Mouse (Mus musculus) myocyte (in vitro differentiated cells): ENCODE results near the gene Fcrl1. TPM values are rescaled to one million over a fixed set of nuclear protein-coding genes. Genes with fewer than 3 reads are reported as not detected.
"Not testable (repeated sequence)": the region's sequence is repeated elsewhere in the genome, so short reads cannot be mapped to it uniquely, and the experiment has no call there.

Source experiments
- H3K27me3 ChIP-seq: one replicate; pipeline ENCODE4 v1.6.1; 2011; ENCODE audit not compliant: control insufficient read depth, insufficient read depth, insufficient read length
- H3K36me3 ChIP-seq: one replicate; pipeline ENCODE4 v1.6.1; 2011; ENCODE audit not compliant: control insufficient read depth, insufficient read depth
- H3K4me2 ChIP-seq: one replicate; pipeline ENCODE4 v1.6.1; 2011; ENCODE audit warnings: low read depth, control low read depth
- H3K4me3 ChIP-seq: one replicate; pipeline ENCODE4 v1.5.1; 2011; ENCODE audit warnings: mild to moderate bottlenecking, control low read depth, moderate library complexity
- H3K79me2 ChIP-seq: one replicate; pipeline ENCODE4 v1.6.1; 2011; ENCODE audit not compliant: control insufficient read depth, insufficient read depth
- H3ac ChIP-seq: one replicate; pipeline ENCODE4 v1.6.1; 2011; ENCODE audit not compliant: control insufficient read depth, insufficient read length
- CEBPB ChIP-seq: IDR thresholded peaks from 2 replicates; pipeline ENCODE4 v1.6.1; 2011; ENCODE audit warnings: mild to moderate bottlenecking, moderate library complexity; ENCODE audit not compliant: poor library complexity, insufficient read depth, severe bottlenecking
- E2F4 ChIP-seq: IDR thresholded peaks from one replicate; pipeline ENCODE4 v1.6.1; 2011; ENCODE audit warnings: mild to moderate bottlenecking, control low read depth, moderate library complexity; ENCODE audit not compliant: insufficient read depth
- MAX ChIP-seq: IDR thresholded peaks from one replicate; pipeline ENCODE4 v1.6.1; 2011; ENCODE audit warnings: low read depth, mild to moderate bottlenecking, control low read depth
- MYOD1 ChIP-seq, 3 experiments: IDR thresholded peaks; one replicate each; pipeline ENCODE4 v1.6.1; 2011; ENCODE audit warnings: control low read depth in 2 of 3, low read depth in 2 of 3, mild to moderate bottlenecking in 2 of 3, moderate library complexity in 1 of 3; ENCODE audit not compliant: insufficient read length in 2 of 3, control insufficient read depth in 1 of 3
- MYOG ChIP-seq, 3 experiments: IDR thresholded peaks; one replicate each; pipeline ENCODE4 v1.6.1; 2011; ENCODE audit warnings: control low read depth in 2 of 3, low read depth in 2 of 3, mild to moderate bottlenecking in 2 of 3; ENCODE audit not compliant: insufficient read length in 2 of 3, control insufficient read depth in 1 of 3, insufficient read depth in 1 of 3
- POLR2A ChIP-seq: IDR thresholded peaks from one replicate; pipeline ENCODE4 v1.6.1; 2011; ENCODE audit warnings: low read depth, mild to moderate bottlenecking, control low read depth, moderate library complexity; ENCODE audit not compliant: insufficient read length
- POLR2AphosphoS2 ChIP-seq: IDR thresholded peaks from one replicate; pipeline ENCODE4 v1.6.1; 2011; ENCODE audit warnings: low read depth, control low read depth; ENCODE audit not compliant: insufficient read length
- REST ChIP-seq: IDR thresholded peaks from one replicate; pipeline ENCODE4 v1.6.1; 2011; ENCODE audit warnings: mild to moderate bottlenecking, control low read depth, moderate library complexity; ENCODE audit not compliant: insufficient read depth, insufficient read length
- SRF ChIP-seq: IDR thresholded peaks from one replicate; pipeline ENCODE4 v1.6.1; 2011; ENCODE audit warnings: low read depth; ENCODE audit not compliant: control insufficient read depth, insufficient read length
- TCF12 ChIP-seq: IDR thresholded peaks from one replicate; pipeline ENCODE4 v1.6.1; 2011; ENCODE audit warnings: mild to moderate bottlenecking, control low read depth; ENCODE audit not compliant: poor library complexity, insufficient read depth, severe bottlenecking
- TCF3 ChIP-seq: IDR thresholded peaks from one replicate; pipeline ENCODE4 v1.6.1; 2011; ENCODE audit warnings: low read depth, control low read depth; ENCODE audit not compliant: insufficient read length
- USF1 ChIP-seq: IDR thresholded peaks from one replicate; pipeline ENCODE4 v1.6.1; 2011; ENCODE audit warnings: low read depth, mild to moderate bottlenecking, control low read depth, moderate library complexity
- polyA plus RNA-seq: library from polyadenylated mRNA; unstranded; fragments of >200 nt; fragmentation: generic; extraction: Trizol; gene quantifications from one replicate; pipeline ENCODE4 v1.2.1, GENCODE M21; 2012; ENCODE audit warnings: missing spikeins

Gene Fcrl1
- not detected for polyA plus RNA-seq

DNA sequence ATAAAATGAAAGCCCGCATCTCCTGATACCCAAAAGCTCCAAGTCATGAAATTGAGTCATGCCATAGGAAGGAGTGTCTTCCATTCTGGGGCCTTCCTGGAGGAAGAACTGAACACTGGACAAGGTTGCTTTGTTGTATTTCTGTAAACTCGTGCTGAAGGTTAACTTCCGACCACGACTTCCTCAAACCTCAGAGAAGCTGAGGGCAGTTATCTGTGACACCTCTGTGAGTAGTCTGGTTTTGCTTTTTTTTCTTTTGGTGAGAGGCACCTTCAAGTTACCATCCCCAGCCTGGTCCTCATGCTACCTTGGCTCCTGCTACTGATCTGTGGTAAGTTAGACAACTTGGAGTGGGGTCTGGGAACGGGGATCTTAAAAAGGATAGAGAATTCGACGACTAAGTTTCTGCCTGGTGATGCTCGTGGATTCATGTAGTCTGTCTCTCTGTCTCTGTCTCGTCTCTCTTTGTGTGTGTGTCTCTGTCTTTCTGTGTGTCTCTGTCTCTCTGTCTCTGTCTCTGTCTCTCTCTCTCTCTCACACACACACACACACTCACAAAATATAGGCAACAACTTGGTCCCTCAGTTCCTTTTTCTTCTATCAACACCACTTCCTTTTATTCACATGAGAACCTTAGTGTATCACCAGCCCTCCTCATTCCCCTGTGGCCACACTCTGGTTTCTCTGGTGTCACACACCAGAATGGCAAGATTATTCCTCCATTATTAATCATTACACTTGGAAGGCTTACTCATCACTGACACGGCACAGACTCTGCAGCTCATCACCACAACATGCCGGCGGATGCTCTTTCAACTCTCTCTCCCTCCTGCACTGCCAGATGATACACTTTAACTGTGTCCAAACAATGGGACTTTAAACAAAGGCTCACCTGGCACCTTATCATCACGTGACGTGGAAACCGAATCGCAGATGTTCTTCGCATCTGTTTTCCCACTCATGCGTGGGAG, at the start of gene Fcrl1:
TSS of gene Fcrl1 (plus strand) at position 193 of the 971 bp plus-strand sequence.
- no peaks in the 10 kb centered on the region for H3K36me3 ChIP-seq
- H3K4me2 ChIP-seq, result no peak within 1 kb of the TSS
- H3K79me2 ChIP-seq, result no peaks in the 10 kb centered on the region
- no peaks in the 10 kb centered on the region for H3K27me3 ChIP-seq
- no peak within 1 kb of the TSS for H3K4me3 ChIP-seq
- TF ChIP-seq POLR2A, result no peak
- no peak for TF ChIP-seq REST
- TF ChIP-seq SRF, result no peak
- no peak for TF ChIP-seq TCF3
- TF ChIP-seq E2F4, result no peak
- TF ChIP-seq MYOG (IDR thresholded peaks at IDR 0.05; ENCODE audit: control insufficient read depth in 1 of 3, insufficient read depth in 1 of 3, insufficient read length in 2 of 3, low read depth in 2 of 3), result no peak
- no peak for TF ChIP-seq TCF12
- no peak for TF ChIP-seq MYOD1 (IDR thresholded peaks at IDR 0.05; ENCODE audit: control insufficient read depth in 1 of 3, insufficient read length in 2 of 3, low read depth in 2 of 3)
- TF ChIP-seq POLR2AphosphoS2, result no peak
- TF ChIP-seq CEBPB, result no peak
- no peak for TF ChIP-seq MAX
- TF ChIP-seq USF1, result no peak
- no peak within 1 kb of the TSS for H3ac ChIP-seq

DNA sequence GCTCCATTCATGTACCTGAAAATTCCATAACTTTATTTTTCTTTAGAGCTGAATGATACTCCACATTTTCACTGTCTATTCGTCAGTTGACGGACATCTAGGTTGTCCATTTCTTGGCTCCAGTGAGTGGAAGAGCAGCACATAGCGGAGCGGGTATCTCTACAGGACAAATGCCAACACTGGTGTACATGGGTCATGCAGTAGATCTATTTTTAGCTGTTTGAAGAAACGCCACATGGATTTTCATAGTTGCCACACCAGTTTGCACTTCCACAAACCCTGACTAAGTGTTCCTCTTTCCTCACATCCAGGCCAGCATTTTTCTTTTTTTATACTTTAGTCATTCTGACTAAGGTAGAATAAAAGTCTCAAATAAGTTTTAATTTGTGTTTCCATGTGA, 38.3 kb upstream of the Fcrl1 start:
- no peak overlapping the region for H3K4me3 ChIP-seq
- no peak overlapping the region for H3K4me2 ChIP-seq
- H3ac ChIP-seq, result no peak overlapping the region
- TF ChIP-seq E2F4 (no peak), USF1 (no peak), TCF12 (no peak), TCF3 (no peak), MAX (no peak), CEBPB (no peak), POLR2A (no peak), POLR2AphosphoS2 (no peak), MYOG (IDR thresholded peaks at IDR 0.05; ENCODE audit: control insufficient read depth in 1 of 3, insufficient read depth in 1 of 3, insufficient read length in 2 of 3, low read depth in 2 of 3) (no peak), MYOD1 (IDR thresholded peaks at IDR 0.05; ENCODE audit: control insufficient read depth in 1 of 3, insufficient read length in 2 of 3, low read depth in 2 of 3) (no peak)
- no peaks in the 10 kb centered on the region for H3K36me3 ChIP-seq
- no peaks in the 10 kb centered on the region for H3K27me3 ChIP-seq
- H3K79me2 ChIP-seq, result no peaks in the 10 kb centered on the region

DNA sequence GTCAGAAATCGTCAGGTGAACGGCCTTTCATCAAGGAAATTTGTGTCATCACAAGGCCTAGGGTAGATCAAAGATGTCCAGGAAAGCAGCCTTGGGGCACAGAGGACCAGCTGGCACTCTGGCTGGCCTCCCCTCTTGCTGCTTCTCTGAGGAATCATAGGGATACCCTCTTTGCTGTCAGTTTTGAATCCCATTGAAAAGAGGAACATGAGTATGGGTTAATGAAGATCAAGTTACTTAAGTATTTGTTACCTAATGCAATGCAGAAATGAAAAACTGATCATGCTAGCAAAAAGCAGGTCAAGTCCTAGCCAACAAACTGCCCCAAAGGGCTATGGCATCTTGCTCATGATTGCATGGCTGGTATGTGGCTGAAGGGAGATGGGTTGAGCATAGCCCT, 25.2 kb upstream of the Fcrl1 start:
- H3K4me2 ChIP-seq, H3K27me3 ChIP-seq, H3ac ChIP-seq, H3K4me3 ChIP-seq, H3K79me2 ChIP-seq, H3K36me3 ChIP-seq: not testable (repeated sequence)

DNA sequence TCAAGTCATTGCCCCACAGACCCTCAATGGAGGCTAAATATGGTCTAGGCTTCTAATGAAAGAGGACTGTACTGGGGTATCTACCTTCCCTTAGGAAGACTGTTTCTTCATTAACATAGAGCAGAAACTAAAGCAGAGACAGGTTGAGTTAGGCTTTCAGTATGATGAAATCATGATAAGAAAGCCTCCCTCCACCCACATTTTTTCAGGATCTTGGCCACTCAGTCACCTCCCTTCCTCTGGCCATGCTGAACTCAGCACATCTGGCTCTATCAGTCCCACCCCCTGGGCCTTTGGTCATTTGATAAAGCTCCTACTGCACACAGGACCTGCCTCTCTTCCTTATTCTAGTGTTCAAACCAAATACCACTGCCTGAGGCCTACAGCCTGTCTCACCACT, 18.6 kb upstream of the Fcrl1 start, which contains the start of gene Cd5l:
TSS of gene Cd5l (plus strand) at position 301 of the 400 bp plus-strand sequence.
- no peaks in the 10 kb centered on the region for H3K79me2 ChIP-seq
- TF ChIP-seq POLR2A (no peak), USF1 (no peak), TCF12 (no peak), CEBPB (no peak), MYOD1 (IDR thresholded peaks at IDR 0.05; ENCODE audit: control insufficient read depth in 1 of 3, insufficient read length in 2 of 3, low read depth in 2 of 3) (no peak), MAX (no peak), E2F4 (no peak), TCF3 (no peak), MYOG (IDR thresholded peaks at IDR 0.05; ENCODE audit: control insufficient read depth in 1 of 3, insufficient read depth in 1 of 3, insufficient read length in 2 of 3, low read depth in 2 of 3) (no peak), POLR2AphosphoS2 (no peak), SRF (no peak), REST (no peak)
- H3K4me3 ChIP-seq, result no peak within 1 kb of the TSS
- no peak within 1 kb of the TSS for H3K4me2 ChIP-seq
- no peak within 1 kb of the TSS for H3ac ChIP-seq
- no peaks in the 10 kb centered on the region for H3K36me3 ChIP-seq
- no peaks in the 10 kb centered on the region for H3K27me3 ChIP-seq
